Mouse (Mus musculus) liver, embryonic 14.5 days (tissue): ENCODE measurements around the gene Olfr1020. TPM values are rescaled to one million over a fixed set of nuclear protein-coding genes. Genes with fewer than 3 reads are reported as not detected.

Experiments used
- ATAC-seq: fragments of 200-750 bp; cut with Nextera tagmentation; 2 replicates; pipeline ENCODE4 v1.8.0; 2017; ENCODE audit warnings: moderate number of reproducible peaks, mild to moderate bottlenecking, moderate library complexity; ENCODE audit not compliant: insufficient read depth
- DNase-seq, 3 experiments: peaks; one replicate each; pipeline ENCODE4 v3.0.0-alpha.2; 2012 to 2013; ENCODE audit warnings: low read depth in 3 of 3, low spot score in 3 of 3
- H3K27ac ChIP-seq: fragments of 300-500 bp; sonication (generic); 2 replicates; pipeline ENCODE4 v1.5.1; 2014; ENCODE audit warnings: moderate library complexity, mild to moderate bottlenecking, control low read depth, inconsistent platforms
- H3K27me3 ChIP-seq: fragments of 300-500 bp; sonication (generic); 2 replicates; pipeline ENCODE4 v1.6.1; 2014; ENCODE audit warnings: mild to moderate bottlenecking, low read length, moderate library complexity; ENCODE audit not compliant: control insufficient read depth, insufficient read depth
- H3K36me3 ChIP-seq: fragments of 300-500 bp; sonication (generic); replicated peaks from 2 replicates; pipeline ENCODE4 v1.6.1; 2014; ENCODE audit warnings: low read depth; ENCODE audit not compliant: control insufficient read depth, insufficient read depth
- H3K4me1 ChIP-seq, 2 experiments: fragments of 200-500 bp in 1 of 2; fragments of 300-500 bp in 1 of 2; sonication (generic) in 1 of 2; replicated peaks; 2 replicates each; pipeline ENCODE4 v1.6.1; 2012 to 2014; ENCODE audit warnings: antibody characterized with exemption in 1 of 2, inconsistent platforms in 1 of 2, low read length in 1 of 2; ENCODE audit not compliant: control insufficient read depth in 2 of 2, insufficient read depth in 2 of 2
- H3K4me2 ChIP-seq: fragments of 300-500 bp; sonication (generic); 2 replicates; pipeline ENCODE4 v1.6.1; 2014; ENCODE audit warnings: low read depth, mild to moderate bottlenecking, control low read depth, moderate library complexity
- H3K4me3 ChIP-seq, 2 experiments: fragments of 200-500 bp in 1 of 2; fragments of 300-500 bp in 1 of 2; sonication (generic) in 1 of 2; 2 replicates each; pipeline ENCODE4 v1.5.1; 2012 to 2014; ENCODE audit warnings: low read depth in 2 of 2, low read length in 2 of 2, mild to moderate bottlenecking in 2 of 2, control low read depth in 1 of 2, inconsistent platforms in 1 of 2, moderate library complexity in 1 of 2; ENCODE audit not compliant: insufficient read depth in 1 of 2
- H3K9ac ChIP-seq: fragments of 300-500 bp; sonication (generic); replicated peaks from 2 replicates; pipeline ENCODE4 v1.6.1; 2014; ENCODE audit warnings: mild to moderate bottlenecking, control low read depth, moderate library complexity
- H3K9me3 ChIP-seq: fragments of 300-500 bp; sonication (generic); 2 replicates; pipeline ENCODE4 v1.6.1; 2016; ENCODE audit warnings: low read length, mixed read lengths; ENCODE audit not compliant: control insufficient read depth
- CTCF ChIP-seq: IDR thresholded peaks from 2 replicates; pipeline ENCODE4 v1.5.1; 2016; ENCODE audit warnings: antibody characterized with exemption, low read depth, control low read depth
- EP300 ChIP-seq: IDR thresholded peaks from 2 replicates; pipeline ENCODE4 v1.6.1; 2016; ENCODE audit warnings: antibody characterized with exemption, low read depth
- WGBS: fragments of 180-500 bp; shearing (Covaris S2); extraction: QIAGEN DNeasy Blood & Tissue Kit; methylation state at CpG from one replicate; pipeline ENCODE4 v1.1.7; 2014; ENCODE audit not compliant: insufficient replicate concordance; 5-methylcytosine and 5-hydroxymethylcytosine counted together
- polyA plus RNA-seq, 2 experiments: library from polyadenylated mRNA; depleted of rRNA in 1 of 2; stranded (reverse) in 1 of 2; unstranded in 1 of 2; fragments of >200 nt; fragmentation: Nextera tagmentation in 1 of 2; extraction: Ambion mirVana in 1 of 2; gene quantifications; 2 replicates each; pipeline versions ENCODE4 v1.2.1 to v1.2.3; 2012 to 2014

Olfr1020 gene
- polyA plus RNA-seq, 2 experiments: not detected

- Histone ChIP-seq H3K36me3 (no peaks in the 10 kb centered on the region), H3K4me3 (no peak within 1 kb of the TSS), H3K27me3 (no peaks in the 10 kb centered on the region), H3K27ac (no peak within 1 kb of the TSS), H3K9ac (no peak within 1 kb of the TSS), H3K9me3 (no peaks in the 10 kb centered on the region), H3K4me1 (no peaks in the 10 kb centered on the region), H3K4me2 (no peak within 1 kb of the TSS)
- DNase-seq (no peak), ATAC-seq (no peak)
- WGBS: 26% methylated on average over 2 of the region's 2 CpGs
- TF ChIP-seq EP300 (no peak), CTCF (no peak)
Measured at GRCm38 (mm10) chr2:85868294-85868693, 21.5 kb downstream of the Olfr1020 start, which contains the start of gene Olfr1022. Gene Olfr1022 (plus strand): TSS chr2:85868594.

- TF ChIP-seq EP300 (no peak), CTCF (no peak)
- Histone ChIP-seq H3K27me3 (no peaks in the 10 kb centered on the region), H3K4me3 (no peak within 1 kb of the TSS), H3K4me2 (no peak within 1 kb of the TSS), H3K36me3 (no peaks in the 10 kb centered on the region), H3K4me1 (no peaks in the 10 kb centered on the region), H3K27ac (no peak within 1 kb of the TSS), H3K9ac (no peak within 1 kb of the TSS), H3K9me3 (no peaks in the 10 kb centered on the region)
- DNase-seq (no peak), ATAC-seq (no peak)
- WGBS: 46% methylated on average over 2 of the region's 2 CpGs
Measured at GRCm38 (mm10) chr2:85885340-85885739, 38.5 kb downstream of the Olfr1020 start, which contains the start of gene Olfr1023. Gene Olfr1023 (plus strand): TSS chr2:85885640.

Other genes with a start within 250 kb of the Olfr1020 start
- gene Olfr1000, start 235.1 kb upstream of the Olfr1020 start, polyA plus RNA-seq (2012; rRNA removed): not detected in 2 replicates
- gene Olfr1000, start 235.1 kb upstream of the Olfr1020 start, polyA plus RNA-seq (2014; fragmentation: Nextera tagmentation; extraction: Ambion mirVana): not detected in 2 replicates
- gene Olfr1002, start 196.3 kb upstream of the Olfr1020 start, polyA plus RNA-seq (2012; rRNA removed): not detected in 2 replicates
- not detected in 2 replicates for gene Olfr1002, start 196.3 kb upstream of the Olfr1020 start, polyA plus RNA-seq (2014; fragmentation: Nextera tagmentation; extraction: Ambion mirVana)
- gene Olfr154, start 182.6 kb upstream of the Olfr1020 start, polyA plus RNA-seq (2012; rRNA removed): not detected in 2 replicates
- not detected in 2 replicates for gene Olfr154, start 182.6 kb upstream of the Olfr1020 start, polyA plus RNA-seq (2014; fragmentation: Nextera tagmentation; extraction: Ambion mirVana)
- gene Olfr1006, start 168.3 kb upstream of the Olfr1020 start, polyA plus RNA-seq (2012; rRNA removed): not detected in 2 replicates
- not detected in 2 replicates for gene Olfr1006, start 168.3 kb upstream of the Olfr1020 start, polyA plus RNA-seq (2014; fragmentation: Nextera tagmentation; extraction: Ambion mirVana)
- gene Olfr1008, start 157.6 kb upstream of the Olfr1020 start, polyA plus RNA-seq (2012; rRNA removed): not detected in 2 replicates
- not detected in 2 replicates for gene Olfr1008, start 157.6 kb upstream of the Olfr1020 start, polyA plus RNA-seq (2014; fragmentation: Nextera tagmentation; extraction: Ambion mirVana)
- not detected in 2 replicates for gene Olfr1009, start 131.6 kb upstream of the Olfr1020 start, polyA plus RNA-seq (2012; rRNA removed)
- gene Olfr1009, start 131.6 kb upstream of the Olfr1020 start, polyA plus RNA-seq (2014; fragmentation: Nextera tagmentation; extraction: Ambion mirVana): not detected in 2 replicates
- not detected in 2 replicates for gene Olfr1012, start 84.3 kb upstream of the Olfr1020 start, polyA plus RNA-seq (2012; rRNA removed)
- gene Olfr1012, start 84.3 kb upstream of the Olfr1020 start, polyA plus RNA-seq (2014; fragmentation: Nextera tagmentation; extraction: Ambion mirVana): not detected in 2 replicates
- gene Olfr1013, start 79.9 kb upstream of the Olfr1020 start, polyA plus RNA-seq (2012; rRNA removed): not detected in 2 replicates
- not detected in 2 replicates for gene Olfr1013, start 79.9 kb upstream of the Olfr1020 start, polyA plus RNA-seq (2014; fragmentation: Nextera tagmentation; extraction: Ambion mirVana)
- gene Olfr1014, start 74.3 kb upstream of the Olfr1020 start, polyA plus RNA-seq (2012; rRNA removed): not detected in 2 replicates
- gene Olfr1014, start 74.3 kb upstream of the Olfr1020 start, polyA plus RNA-seq (2014; fragmentation: Nextera tagmentation; extraction: Ambion mirVana): not detected in 2 replicates
- gene Olfr1015, start 65.0 kb upstream of the Olfr1020 start, polyA plus RNA-seq (2012; rRNA removed): not detected in 2 replicates
- not detected in 2 replicates for gene Olfr1015, start 65.0 kb upstream of the Olfr1020 start, polyA plus RNA-seq (2014; fragmentation: Nextera tagmentation; extraction: Ambion mirVana)
- gene Olfr1016, start 44.5 kb upstream of the Olfr1020 start, polyA plus RNA-seq (2012; rRNA removed): not detected in 2 replicates
- not detected in 2 replicates for gene Olfr1016, start 44.5 kb upstream of the Olfr1020 start, polyA plus RNA-seq (2014; fragmentation: Nextera tagmentation; extraction: Ambion mirVana)
- gene Olfr1018, start 28.6 kb upstream of the Olfr1020 start, polyA plus RNA-seq (2012; rRNA removed): not detected in 2 replicates
- gene Olfr1018, start 28.6 kb upstream of the Olfr1020 start, polyA plus RNA-seq (2014; fragmentation: Nextera tagmentation; extraction: Ambion mirVana): not detected in 2 replicates
- gene Olfr1019, start 1.5 kb upstream of the Olfr1020 start, polyA plus RNA-seq (2012; rRNA removed): not detected in 2 replicates
- not detected in 2 replicates for gene Olfr1019, start 1.5 kb upstream of the Olfr1020 start, polyA plus RNA-seq (2014; fragmentation: Nextera tagmentation; extraction: Ambion mirVana)
- gene Olfr1022, start 21.6 kb downstream of the Olfr1020 start, polyA plus RNA-seq (2012; rRNA removed): not detected in 2 replicates
- not detected in 2 replicates for gene Olfr1022, start 21.6 kb downstream of the Olfr1020 start, polyA plus RNA-seq (2014; fragmentation: Nextera tagmentation; extraction: Ambion mirVana)
- gene Olfr1023, start 38.6 kb downstream of the Olfr1020 start, polyA plus RNA-seq (2012; rRNA removed): not detected in 2 replicates
- gene Olfr1023, start 38.6 kb downstream of the Olfr1020 start, polyA plus RNA-seq (2014; fragmentation: Nextera tagmentation; extraction: Ambion mirVana): not detected in 2 replicates
- not detected in 2 replicates for gene Olfr1024, start 58.0 kb downstream of the Olfr1020 start, polyA plus RNA-seq (2012; rRNA removed)
- gene Olfr1024, start 58.0 kb downstream of the Olfr1020 start, polyA plus RNA-seq (2014; fragmentation: Nextera tagmentation; extraction: Ambion mirVana): not detected in 2 replicates
- gene Olfr1025-ps1, start 68.2 kb downstream of the Olfr1020 start, polyA plus RNA-seq (2012; rRNA removed): not detected in 2 replicates
- gene Olfr1025-ps1, start 68.2 kb downstream of the Olfr1020 start, polyA plus RNA-seq (2014; fragmentation: Nextera tagmentation; extraction: Ambion mirVana): not detected in 2 replicates
- not detected in 2 replicates for gene Olfr1026, start 74.5 kb downstream of the Olfr1020 start, polyA plus RNA-seq (2012; rRNA removed)
- gene Olfr1026, start 74.5 kb downstream of the Olfr1020 start, polyA plus RNA-seq (2014; fragmentation: Nextera tagmentation; extraction: Ambion mirVana): not detected in 2 replicates
- gene Olfr1028, start 103.4 kb downstream of the Olfr1020 start, polyA plus RNA-seq (2012; rRNA removed): not detected in 2 replicates
- not detected in 2 replicates for gene Olfr1028, start 103.4 kb downstream of the Olfr1020 start, polyA plus RNA-seq (2014; fragmentation: Nextera tagmentation; extraction: Ambion mirVana)
- not detected in 2 replicates for gene Olfr1029, start 126.9 kb downstream of the Olfr1020 start, polyA plus RNA-seq (2012; rRNA removed)
- gene Olfr1029, start 126.9 kb downstream of the Olfr1020 start, polyA plus RNA-seq (2014; fragmentation: Nextera tagmentation; extraction: Ambion mirVana): not detected in 2 replicates
- gene Olfr1030, start 132.2 kb downstream of the Olfr1020 start, polyA plus RNA-seq (2012; rRNA removed): not detected in 2 replicates
- gene Olfr1030, start 132.2 kb downstream of the Olfr1020 start, polyA plus RNA-seq (2014; fragmentation: Nextera tagmentation; extraction: Ambion mirVana): not detected in 2 replicates
- gene Olfr1031, start 143.3 kb downstream of the Olfr1020 start, polyA plus RNA-seq (2012; rRNA removed): not detected in 2 replicates
- not detected in 2 replicates for gene Olfr1031, start 143.3 kb downstream of the Olfr1020 start, polyA plus RNA-seq (2014; fragmentation: Nextera tagmentation; extraction: Ambion mirVana)
- not detected in 2 replicates for gene Olfr1032, start 158.5 kb downstream of the Olfr1020 start, polyA plus RNA-seq (2012; rRNA removed)
- not detected in 2 replicates for gene Olfr1032, start 158.5 kb downstream of the Olfr1020 start, polyA plus RNA-seq (2014; fragmentation: Nextera tagmentation; extraction: Ambion mirVana)
- 0.19 and 0.27 TPM in 2 replicates for gene Olfr1033, start 173.6 kb downstream of the Olfr1020 start, polyA plus RNA-seq (2012; rRNA removed)
- 0.51 and 0.61 TPM in 2 replicates for gene Olfr1033, start 173.6 kb downstream of the Olfr1020 start, polyA plus RNA-seq (2014; fragmentation: Nextera tagmentation; extraction: Ambion mirVana)
- 0.06 TPM in 2 replicates for gene Olfr1034, start 198.8 kb downstream of the Olfr1020 start, polyA plus RNA-seq (2012; rRNA removed)
- 0.04 TPM in 1 of 2 replicates, not detected in the other for gene Olfr1034, start 198.8 kb downstream of the Olfr1020 start, polyA plus RNA-seq (2014; fragmentation: Nextera tagmentation; extraction: Ambion mirVana)
- not detected in 2 replicates for gene Olfr1036, start 227.0 kb downstream of the Olfr1020 start, polyA plus RNA-seq (2012; rRNA removed)
- gene Olfr1036, start 227.0 kb downstream of the Olfr1020 start, polyA plus RNA-seq (2014; fragmentation: Nextera tagmentation; extraction: Ambion mirVana): not detected in 2 replicates
- gene Olfr1037, start 240.4 kb downstream of the Olfr1020 start, polyA plus RNA-seq (2012; rRNA removed): not detected in 2 replicates
- not detected in 2 replicates for gene Olfr1037, start 240.4 kb downstream of the Olfr1020 start, polyA plus RNA-seq (2014; fragmentation: Nextera tagmentation; extraction: Ambion mirVana)